Mouse (Mus musculus) MEL (cell line): ENCODE measurements around the gene Spata32.

Experiments
- HCFC1 ChIP-seq: IDR thresholded peaks from 2 replicates; pipeline ENCODE4 v1.6.1; 2012; ENCODE audit warnings: low read depth, mild to moderate bottlenecking, inconsistent platforms, low read length, improper control_type of control experiment, moderate library complexity
- MAZ ChIP-seq: IDR thresholded peaks from 2 replicates; pipeline ENCODE4 v1.6.1; 2012; ENCODE audit warnings: low read depth, mild to moderate bottlenecking, inconsistent platforms, low read length, improper control_type of control experiment
- MXI1 ChIP-seq: IDR thresholded peaks from 2 replicates; pipeline ENCODE4 v1.6.1; 2011; ENCODE audit warnings: mild to moderate bottlenecking, low read depth, low read length, improper control_type of control experiment
- POLR2A ChIP-seq, 2 experiments: IDR thresholded peaks; 2 replicates each; pipeline ENCODE4 v1.6.1; 2011 to 2012; ENCODE audit warnings: low read length in 2 of 2, mild to moderate bottlenecking in 2 of 2, control low read depth in 1 of 2, improper control_type of control experiment in 1 of 2, low read depth in 1 of 2, moderate library complexity in 1 of 2; ENCODE audit not compliant: control insufficient read depth in 1 of 2, insufficient read depth in 1 of 2, poor library complexity in 1 of 2
- ZNF384 ChIP-seq: IDR thresholded peaks from 2 replicates; pipeline ENCODE4 v1.6.1; 2012; ENCODE audit warnings: low read depth, mild to moderate bottlenecking, inconsistent platforms, low read length, improper control_type of control experiment

GRCm38 (mm10) chr11:103173771-103174344, 44.4 kb downstream of the Spata32 start:
- no peak for TF ChIP-seq POLR2A (IDR thresholded peaks at IDR 0.05; ENCODE audit: control insufficient read depth in 1 of 2, insufficient read depth in 1 of 2, low read depth in 1 of 2, low read length in 2 of 2, poor library complexity in 1 of 2)
- no peak for TF ChIP-seq ZNF384
- no peak for TF ChIP-seq MAZ
- no peak for TF ChIP-seq HCFC1
- TF ChIP-seq MXI1: no peak
